Mouse (Mus musculus): ENCODE data around the gene Ptpn1.

Gene Ptpn1

GRCm38 (mm10) chr2:167897896-167898295 is 34.0 kb upstream of the Ptpn1 start:
- no peaks in the 10 kb centered on the region for H3K36me3 ChIP-seq (ENCODE audit: insufficient read depth, low read length)
- no peak overlapping the region for H3K4me3 ChIP-seq (replicated peaks; ENCODE audit: low read length)
- H3K27me3 ChIP-seq (ENCODE audit: insufficient read depth, low read length), result peaks cover 71% of the 10 kb centered on the region
- TF ChIP-seq NANOG (IDR thresholded peaks at IDR 0.05; ENCODE audit: borderline replicate concordance, low read length) (no peak), CTCF (conservative IDR thresholded peaks at IDR 0.05; ENCODE audit: low read length) (no peak), POU5F1 (IDR thresholded peaks at IDR 0.05; ENCODE audit: borderline replicate concordance, low read length) (no peak)
- no peaks in the 10 kb centered on the region for H3K9me3 ChIP-seq (ENCODE audit: low read length)
- peaks cover 22% of the 10 kb centered on the region for H3K4me1 ChIP-seq (replicated peaks; ENCODE audit: low read depth, low read length)

DNA sequence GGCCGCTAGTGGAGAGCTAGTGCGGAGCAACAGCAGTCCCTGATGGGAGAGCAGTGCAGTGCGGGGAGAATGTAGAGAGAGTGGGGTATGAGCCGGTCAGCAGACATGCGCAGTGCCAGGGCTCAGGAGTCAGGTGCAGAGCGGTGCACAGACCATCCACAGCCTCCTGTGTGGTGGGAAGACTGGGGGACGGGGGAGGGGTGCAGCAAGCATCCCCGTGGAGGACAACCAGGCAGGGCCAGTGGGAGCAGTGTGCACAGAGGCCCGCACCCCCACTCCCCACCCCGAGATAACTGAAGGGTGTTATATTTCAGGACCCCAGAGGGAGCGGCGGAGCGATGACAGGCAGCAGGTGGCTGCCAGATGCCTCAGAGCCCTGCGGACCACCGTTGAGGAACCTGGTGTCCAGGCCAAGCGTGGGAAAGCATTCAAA is 31.9 kb upstream of the Ptpn1 start:
- Histone ChIP-seq H3K27me3 (ENCODE audit: insufficient read depth, low read length) (peaks cover 63% of the 10 kb centered on the region), H3K4me1 (replicated peaks; ENCODE audit: low read depth, low read length) (peaks cover 35% of the 10 kb centered on the region), H3K4me3 (replicated peaks; ENCODE audit: low read length) (peak overlapping the region; percentile 48), H3K9me3 (ENCODE audit: low read length) (no peaks in the 10 kb centered on the region), H3K36me3 (ENCODE audit: insufficient read depth, low read length) (no peaks in the 10 kb centered on the region)
- no peak for TF ChIP-seq NANOG (IDR thresholded peaks at IDR 0.05; ENCODE audit: borderline replicate concordance, low read length)
- TF ChIP-seq CTCF (conservative IDR thresholded peaks at IDR 0.05; ENCODE audit: low read length), result no peak
- no peak for TF ChIP-seq POU5F1 (IDR thresholded peaks at IDR 0.05; ENCODE audit: borderline replicate concordance, low read length)

GRCm38 (mm10) chr2:167902116-167902703 is 29.6 kb upstream of the Ptpn1 start:
- peaks cover 49% of the 10 kb centered on the region for H3K4me1 ChIP-seq (replicated peaks; ENCODE audit: low read depth, low read length)
- no peaks in the 10 kb centered on the region for H3K9me3 ChIP-seq (ENCODE audit: low read length)

DNA sequence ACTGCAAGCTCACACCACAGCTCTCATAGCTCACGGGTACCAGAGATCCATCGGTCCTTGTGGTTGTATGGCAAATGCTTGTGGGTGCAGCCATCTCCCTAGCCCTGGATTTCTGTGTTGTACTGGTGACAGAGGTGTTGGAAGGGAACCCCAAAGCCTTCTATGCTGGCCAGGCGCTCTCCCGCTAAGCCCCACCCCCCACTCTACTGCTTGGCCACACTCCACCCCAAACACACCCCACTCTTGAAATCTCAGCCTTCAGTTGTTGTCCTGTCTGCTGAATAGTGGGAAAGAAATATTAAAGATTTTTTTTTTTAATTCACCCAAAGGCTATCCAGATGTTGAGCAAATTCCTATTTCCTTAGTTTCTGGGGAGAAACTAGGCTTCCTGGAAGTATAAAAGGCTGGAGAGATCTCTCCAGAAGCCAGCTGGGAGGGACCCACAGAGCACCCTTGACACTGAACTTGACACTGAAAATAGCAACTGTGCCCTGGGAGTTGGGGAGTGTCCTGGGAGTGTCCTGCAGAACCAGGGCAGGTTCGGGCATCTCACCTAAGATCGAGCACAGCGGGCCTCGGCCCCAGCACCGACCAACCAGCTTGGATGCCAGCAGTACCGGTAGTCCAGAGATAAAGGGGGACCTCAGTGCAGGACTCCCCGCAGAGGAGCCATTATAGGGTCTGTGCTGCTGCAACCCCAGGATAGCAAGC is 28.5 kb upstream of the Ptpn1 start:
- Histone ChIP-seq H3K4me1 (replicated peaks; ENCODE audit: low read depth, low read length) (peaks cover 43% of the 10 kb centered on the region), H3K27me3 (ENCODE audit: insufficient read depth, low read length) (peaks cover 54% of the 10 kb centered on the region), H3K36me3 (ENCODE audit: insufficient read depth, low read length) (no peaks in the 10 kb centered on the region), H3K9me3 (ENCODE audit: low read length) (no peaks in the 10 kb centered on the region), H3K4me3 (replicated peaks; ENCODE audit: low read length) (no peak overlapping the region)
- TF ChIP-seq NANOG (IDR thresholded peaks at IDR 0.05; ENCODE audit: borderline replicate concordance, low read length), result no peak
- no peak for TF ChIP-seq POU5F1 (IDR thresholded peaks at IDR 0.05; ENCODE audit: borderline replicate concordance, low read length)
- no peak for TF ChIP-seq CTCF (conservative IDR thresholded peaks at IDR 0.05; ENCODE audit: low read length)

More at GRCm38 (mm10) chr2:167902116-167902703, 29.6 kb upstream of the Ptpn1 start:
- peaks cover 52% of the 10 kb centered on the region for H3K27me3 ChIP-seq (ENCODE audit: insufficient read depth, low read length)
- no peaks in the 10 kb centered on the region for H3K36me3 ChIP-seq (ENCODE audit: insufficient read depth, low read length)
- no peak for TF ChIP-seq POU5F1 (IDR thresholded peaks at IDR 0.05; ENCODE audit: borderline replicate concordance, low read length)
- peak; percentile 20 for TF ChIP-seq CTCF (conservative IDR thresholded peaks at IDR 0.05; ENCODE audit: low read length)
- H3K4me3 ChIP-seq (replicated peaks; ENCODE audit: low read length), result no peak overlapping the region

GRCm38 (mm10) chr2:167904621-167905367 is 27.1 kb upstream of the Ptpn1 start:
- peaks cover 47% of the 10 kb centered on the region for H3K27me3 ChIP-seq (ENCODE audit: insufficient read depth, low read length)
- no peak for TF ChIP-seq NANOG (IDR thresholded peaks at IDR 0.05; ENCODE audit: borderline replicate concordance, low read length)
- peak; percentile 91 for TF ChIP-seq CTCF (conservative IDR thresholded peaks at IDR 0.05; ENCODE audit: low read length)
- H3K4me3 ChIP-seq (replicated peaks; ENCODE audit: low read length), result 0 out of 2 replicates have a peak overlapping the region, but pooled peaks have one; percentile 26
- H3K9me3 ChIP-seq (ENCODE audit: low read length), result no peaks in the 10 kb centered on the region
- no peaks in the 10 kb centered on the region for H3K36me3 ChIP-seq (ENCODE audit: insufficient read depth, low read length)
- peaks cover 41% of the 10 kb centered on the region for H3K4me1 ChIP-seq (replicated peaks; ENCODE audit: low read depth, low read length)

DNA sequence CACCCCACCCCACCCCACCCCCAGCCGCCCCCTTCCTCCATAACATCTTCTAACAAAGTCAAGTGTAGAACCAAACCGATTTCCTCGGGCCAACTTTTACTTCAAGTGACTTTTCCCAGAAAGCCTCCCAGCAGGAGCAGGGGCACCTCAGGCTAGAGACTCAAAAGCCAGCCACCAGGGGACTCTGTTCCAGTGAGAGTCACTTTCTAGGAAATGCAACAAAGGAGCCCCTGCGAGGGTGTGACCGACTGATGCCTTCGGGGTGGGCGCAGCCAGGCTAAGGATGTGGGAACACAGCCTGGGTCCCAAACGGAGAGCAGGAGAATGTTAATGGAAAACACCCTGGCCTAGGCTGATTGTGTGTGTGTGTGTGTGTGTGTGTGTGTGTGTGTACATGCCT is 26.3 kb upstream of the Ptpn1 start:
- no peak overlapping the region for H3K4me3 ChIP-seq (replicated peaks; ENCODE audit: low read length)
- peaks cover 33% of the 10 kb centered on the region for H3K4me1 ChIP-seq (replicated peaks; ENCODE audit: low read depth, low read length)
- H3K36me3 ChIP-seq (ENCODE audit: insufficient read depth, low read length), result no peaks in the 10 kb centered on the region
- H3K9me3 ChIP-seq (ENCODE audit: low read length), result no peaks in the 10 kb centered on the region
- TF ChIP-seq NANOG (IDR thresholded peaks at IDR 0.05; ENCODE audit: borderline replicate concordance, low read length), result no peak
- no peak; the same call in 1 of the 2 replicates for TF ChIP-seq CTCF (conservative IDR thresholded peaks at IDR 0.05; ENCODE audit: low read length)
- peaks cover 40% of the 10 kb centered on the region for H3K27me3 ChIP-seq (ENCODE audit: insufficient read depth, low read length)

DNA sequence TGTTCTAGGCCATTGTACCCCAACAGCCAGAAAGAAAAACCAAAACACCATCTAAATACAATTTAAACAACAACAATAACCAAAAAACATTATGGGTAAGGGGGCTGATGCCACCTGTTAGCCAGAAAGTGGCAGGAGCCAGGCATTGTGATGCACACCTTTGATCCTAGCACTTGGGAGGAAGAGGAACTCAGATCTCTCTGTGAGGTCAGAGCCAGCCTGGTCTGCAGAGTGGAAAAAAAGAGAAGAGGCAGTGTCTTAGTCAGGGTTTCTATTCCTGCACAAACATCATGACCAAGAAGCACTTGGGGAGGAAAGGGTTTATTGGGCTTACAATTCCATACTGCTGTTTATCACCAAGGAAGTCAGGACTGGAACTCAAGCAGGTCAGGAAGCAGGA is 25.1 kb upstream of the Ptpn1 start:
- H3K9me3 ChIP-seq (ENCODE audit: low read length), result no peaks in the 10 kb centered on the region
- TF ChIP-seq NANOG (IDR thresholded peaks at IDR 0.05; ENCODE audit: borderline replicate concordance, low read length) (no peak), POU5F1 (IDR thresholded peaks at IDR 0.05; ENCODE audit: borderline replicate concordance, low read length) (no peak), CTCF (conservative IDR thresholded peaks at IDR 0.05; ENCODE audit: low read length) (no peak)
- H3K4me3 ChIP-seq (replicated peaks; ENCODE audit: low read length), result no peak overlapping the region
- H3K36me3 ChIP-seq (ENCODE audit: insufficient read depth, low read length), result no peaks in the 10 kb centered on the region
- H3K4me1 ChIP-seq (replicated peaks; ENCODE audit: low read depth, low read length), result peaks cover 36% of the 10 kb centered on the region
- peaks cover 33% of the 10 kb centered on the region for H3K27me3 ChIP-seq (ENCODE audit: insufficient read depth, low read length)

DNA sequence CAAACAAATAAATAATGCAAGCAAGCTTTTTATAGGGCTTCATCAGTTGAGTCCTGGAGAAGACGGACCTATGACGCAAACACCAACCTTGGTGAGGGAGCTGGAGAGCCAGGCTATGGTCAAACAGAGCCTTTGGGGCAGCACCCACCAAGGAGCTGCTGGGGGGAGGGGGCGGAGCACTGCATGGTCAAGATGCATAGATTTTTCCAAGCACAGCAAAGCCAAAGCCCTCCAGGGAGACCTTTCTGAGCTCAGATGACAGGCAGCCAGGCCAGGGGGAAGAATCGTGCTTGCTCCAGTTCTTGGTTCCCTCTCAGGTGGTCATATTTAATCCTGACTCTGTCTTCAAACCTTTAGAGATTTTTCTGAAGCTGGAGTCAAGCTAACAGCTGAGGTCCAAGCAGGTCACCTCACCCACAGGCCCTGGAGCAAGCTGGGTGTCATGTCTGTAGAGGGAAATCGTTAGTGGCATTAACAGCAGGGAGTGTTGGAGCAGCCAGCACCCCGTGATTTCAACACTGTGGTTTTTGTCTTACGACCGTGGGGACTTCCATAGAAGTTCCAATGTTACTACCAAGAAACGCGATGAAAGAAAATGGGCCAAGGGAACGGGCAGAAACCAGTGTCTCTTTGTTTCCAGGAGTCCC is 22.2 kb upstream of the Ptpn1 start:
- H3K4me3 ChIP-seq (replicated peaks; ENCODE audit: low read length), result no peak overlapping the region
- TF ChIP-seq CTCF (conservative IDR thresholded peaks at IDR 0.05; ENCODE audit: low read length) (no peak), NANOG (IDR thresholded peaks at IDR 0.05; ENCODE audit: borderline replicate concordance, low read length) (no peak), POU5F1 (IDR thresholded peaks at IDR 0.05; ENCODE audit: borderline replicate concordance, low read length) (no peak)

More for the DNA sequence above, 22.2 kb upstream of the Ptpn1 start:
- Histone ChIP-seq H3K4me1 (replicated peaks; ENCODE audit: low read depth, low read length) (peaks cover 20% of the 10 kb centered on the region), H3K36me3 (ENCODE audit: insufficient read depth, low read length) (no peaks in the 10 kb centered on the region), H3K9me3 (ENCODE audit: low read length) (peaks cover 7% of the 10 kb centered on the region; the same call in 1 of the 2 replicates), H3K27me3 (ENCODE audit: insufficient read depth, low read length) (peaks cover 24% of the 10 kb centered on the region)

All from E14TG2a.4 (cell line).